Mouse (Mus musculus): Measurements from ENCODE around the gene 4930432M17Rik. TPM values are rescaled to one million over a fixed set of nuclear protein-coding genes. Genes with fewer than 3 reads are reported as not detected.

Gene 4930432M17Rik
- total RNA-seq, 2 experiments from 2014 or later = not detected

GRCm38 (mm10) chr3:121703880-121704243 is 33.3 kb downstream of the 4930432M17Rik start:
- no peak for DNase-seq

GRCm38 (mm10) chr3:121706087-121706486 is 35.5 kb downstream of the 4930432M17Rik start:
- intact Hi-C loops (cut with DNase I) = no loop called here
- DNase-seq = no peak

More at GRCm38 (mm10) chr3:121703880-121704243, 33.3 kb downstream of the 4930432M17Rik start:
- intact Hi-C loops (cut with DNase I) = no loop called here

- intact Hi-C loops (cut with DNase I) = no loop called here
- DNase-seq = no peak
These were observed 36.5 kb downstream of the 4930432M17Rik start for GRCm38 (mm10) chr3:121707106-121707505.

- no peak for DNase-seq
- intact Hi-C loops (cut with DNase I) = no loop called here
These were observed 40.5 kb downstream of the 4930432M17Rik start for GRCm38 (mm10) chr3:121710894-121711531.

- intact Hi-C loops (cut with DNase I) = no loop called here
- DNase-seq = no peak
These were observed 41.7 kb downstream of the 4930432M17Rik start for GRCm38 (mm10) chr3:121712222-121712621.

GRCm38 (mm10) chr3:121713151-121713701 is 42.7 kb downstream of the 4930432M17Rik start:
- no peak for DNase-seq
- intact Hi-C loops (cut with DNase I) = no loop called here

- intact Hi-C loops (cut with DNase I) = no loop called here
- DNase-seq = no peak
These were observed 43.3 kb downstream of the 4930432M17Rik start for GRCm38 (mm10) chr3:121713816-121714215.

GRCm38 (mm10) chr3:121714461-121714860 is 43.9 kb downstream of the 4930432M17Rik start:
- DNase-seq = no peak
- intact Hi-C loops (cut with DNase I) = no loop called here

GRCm38 (mm10) chr3:121715336-121715735 is 44.8 kb downstream of the 4930432M17Rik start:
- no peak for DNase-seq
- intact Hi-C loops (cut with DNase I) = no loop called here

- intact Hi-C loops (cut with DNase I) = no loop called here
- no peak for DNase-seq
These were observed 45.3 kb downstream of the 4930432M17Rik start for GRCm38 (mm10) chr3:121715741-121716459.

GRCm38 (mm10) chr3:121716480-121716879 is 45.9 kb downstream of the 4930432M17Rik start:
- no peak for DNase-seq
- intact Hi-C loops (cut with DNase I) = no loop called here

GRCm38 (mm10) chr3:121718679-121719078 is 48.1 kb downstream of the 4930432M17Rik start:
- no peak for DNase-seq
- intact Hi-C loops (cut with DNase I) = no loop called here

- intact Hi-C loops (cut with DNase I) = no loop called here
- no peak for DNase-seq
These were observed 49.1 kb downstream of the 4930432M17Rik start for GRCm38 (mm10) chr3:121719701-121720100.

GRCm38 (mm10) chr3:121720801-121721690 is 50.5 kb downstream of the 4930432M17Rik start:
- no peak for DNase-seq
- intact Hi-C loops (cut with DNase I) = no loop called here

- intact Hi-C loops (cut with DNase I) = no loop called here
- DNase-seq = no peak
These were observed 51.1 kb downstream of the 4930432M17Rik start for GRCm38 (mm10) chr3:121721691-121722070.

- peak; percentile 71 to 72 for DNase-seq
- intact Hi-C loops (cut with DNase I) = no loop called here
These were observed 52.6 kb downstream of the 4930432M17Rik start, which contains the start of gene F3 for GRCm38 (mm10) chr3:121722971-121723844. F3 (plus strand) TSS chr3:121723537.

GRCm38 (mm10) chr3:121723968-121724524 is 53.5 kb downstream of the 4930432M17Rik start:
- no peak for DNase-seq
- intact Hi-C loops (cut with DNase I) = no loop called here

GRCm38 (mm10) chr3:121724553-121724952 is 54.0 kb downstream of the 4930432M17Rik start:
- no peak for DNase-seq
- intact Hi-C loops (cut with DNase I) = no loop called here

- DNase-seq = no peak
- intact Hi-C loops (cut with DNase I) = no loop called here
These were observed 55.1 kb downstream of the 4930432M17Rik start for GRCm38 (mm10) chr3:121725651-121726050.
